Mouse (Mus musculus): Measurements from ENCODE around the gene Muc1.

- TF ChIP-seq CTCF (IDR thresholded peaks at IDR 0.05; ENCODE audit: low read depth) (no peak), EP300 (optimal IDR thresholded peaks at IDR 0.05) (no peak)
Observed at GRCm38 (mm10) chr3:89236516-89236915, 7.7 kb downstream of the Muc1 start.

All from stomach, postnatal 0 days (tissue).